Mouse (Mus musculus): ENCODE measurements around the gene Ccser1.

GRCm38 (mm10) chr6:62066363-62067023 is 886.4 kb downstream of the Ccser1 start:
- TF ChIP-seq CTCF (IDR thresholded peaks at IDR 0.05; ENCODE audit: low read depth, low read length): no peak
- no peak for TF ChIP-seq POLR2A (IDR thresholded peaks at IDR 0.05; ENCODE audit: extremely low read depth, insufficient read depth, low read length)
